Mouse (Mus musculus): Measurements from ENCODE around the gene Arpc2. TPM values are rescaled to one million over a fixed set of nuclear protein-coding genes. Genes with fewer than 3 reads are reported as not detected.
A peak's percentile ranks its signal among the peaks of the same experiment; 100 is the strongest.

Gene Arpc2
- polyA plus RNA-seq, 1 experiment from 2014 or later = 436 TPM

DNA sequence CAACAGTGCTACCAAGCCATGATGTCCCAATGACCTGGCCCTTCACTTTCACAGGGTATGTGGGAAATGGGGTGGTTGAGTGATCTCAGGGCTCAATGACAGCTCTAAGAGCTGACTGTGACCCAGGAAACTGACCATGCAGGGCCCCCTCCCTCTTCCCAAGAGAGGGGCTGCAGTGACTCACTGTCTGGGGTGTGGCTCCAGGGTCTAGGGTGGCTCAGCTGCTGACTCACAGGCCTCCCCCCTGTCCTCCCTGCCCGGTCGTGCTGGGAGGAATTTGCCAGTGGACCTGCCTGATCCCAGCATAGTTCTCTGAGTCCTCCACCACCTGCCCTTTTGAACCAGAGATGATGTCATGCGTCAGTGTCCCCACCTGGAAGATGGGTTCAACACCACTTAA is 61.4 kb downstream of the Arpc2 start:
- 70% methylated on average over 3 of the region's 3 CpGs for WGBS
- no peak overlapping the region for H3K9ac ChIP-seq
- no peaks in the 10 kb centered on the region for H3K9me3 ChIP-seq
- peaks cover 7% of the 10 kb centered on the region; the same call in 1 of the 2 replicates for H3K27me3 ChIP-seq
- H3K4me2 ChIP-seq = no peak overlapping the region
- H3K36me3 ChIP-seq = peaks cover 26% of the 10 kb centered on the region; the same call in 1 of the 2 replicates
- no peak for ATAC-seq (ENCODE audit: low read depth)
- no peak overlapping the region for H3K4me3 ChIP-seq
- H3K27ac ChIP-seq (replicated peaks) = peak overlapping the region; percentile 90; the same call in 1 of the 2 replicates
- peaks cover 30% of the 10 kb centered on the region for H3K4me1 ChIP-seq (replicated peaks)

DNA sequence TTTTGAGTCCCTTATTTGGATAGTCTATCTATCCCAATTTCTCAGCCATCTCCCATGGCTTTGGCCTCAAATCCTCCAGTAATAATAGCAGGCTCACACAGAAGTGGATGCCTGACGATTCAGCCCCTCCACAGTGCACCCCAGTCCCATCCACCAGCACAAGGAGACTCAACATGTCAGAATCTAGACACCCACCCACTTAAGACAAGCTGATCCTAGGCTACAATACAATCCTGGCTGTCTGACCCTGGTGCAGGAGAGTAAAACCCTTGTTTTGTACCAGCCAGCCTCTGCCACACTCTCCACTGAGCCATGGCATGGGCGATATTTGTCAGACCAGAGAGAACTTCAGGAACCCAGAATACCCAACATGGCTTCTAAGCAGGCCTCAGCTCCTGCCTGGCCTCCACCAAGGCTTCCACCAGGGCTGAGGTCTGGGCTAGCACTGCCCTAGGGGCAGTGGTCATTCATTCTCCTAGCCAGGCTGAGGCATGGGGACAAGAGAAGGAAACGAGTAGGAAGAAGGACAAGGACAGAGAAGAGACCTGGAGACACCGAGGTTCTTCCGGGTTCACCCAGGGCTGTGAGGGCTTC is 62.4 kb downstream of the Arpc2 start:
- Histone ChIP-seq H3K9ac (0 out of 2 replicates have a peak overlapping the region, but pooled peaks have one; percentile 17), H3K27me3 (peaks cover 17% of the 10 kb centered on the region), H3K4me1 (replicated peaks) (peaks cover 30% of the 10 kb centered on the region), H3K4me2 (no peak overlapping the region), H3K4me3 (no peak overlapping the region), H3K27ac (replicated peaks) (no peak overlapping the region), H3K9me3 (no peaks in the 10 kb centered on the region), H3K36me3 (peaks cover 17% of the 10 kb centered on the region; the same call in 1 of the 2 replicates)
- ATAC-seq (ENCODE audit: low read depth) = no peak
- 87% methylated on average over 5 of the region's 5 CpGs for WGBS

DNA sequence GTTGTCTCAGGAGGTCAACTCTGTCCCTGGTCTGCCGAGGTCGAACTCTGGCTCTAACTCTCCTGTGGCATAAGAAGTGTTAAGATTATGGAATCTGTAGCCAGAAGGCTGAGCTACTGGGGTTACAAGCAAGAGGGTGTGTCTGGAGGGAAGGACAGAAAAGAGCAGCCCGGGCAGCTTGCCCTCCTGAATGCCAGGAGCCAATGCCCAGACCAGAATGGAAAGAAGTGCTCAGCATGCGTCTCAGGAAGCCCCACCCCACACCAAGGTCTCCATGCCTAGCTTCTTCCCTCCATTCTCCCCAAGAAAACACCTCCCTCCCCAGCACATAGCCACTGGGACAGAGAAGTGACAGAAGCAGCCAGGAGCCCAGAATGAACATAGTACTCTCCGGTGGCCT is 63.1 kb downstream of the Arpc2 start:
- 78% methylated on average over 5 of the region's 5 CpGs for WGBS
- peaks cover 38% of the 10 kb centered on the region for H3K4me1 ChIP-seq (replicated peaks)

DNA sequence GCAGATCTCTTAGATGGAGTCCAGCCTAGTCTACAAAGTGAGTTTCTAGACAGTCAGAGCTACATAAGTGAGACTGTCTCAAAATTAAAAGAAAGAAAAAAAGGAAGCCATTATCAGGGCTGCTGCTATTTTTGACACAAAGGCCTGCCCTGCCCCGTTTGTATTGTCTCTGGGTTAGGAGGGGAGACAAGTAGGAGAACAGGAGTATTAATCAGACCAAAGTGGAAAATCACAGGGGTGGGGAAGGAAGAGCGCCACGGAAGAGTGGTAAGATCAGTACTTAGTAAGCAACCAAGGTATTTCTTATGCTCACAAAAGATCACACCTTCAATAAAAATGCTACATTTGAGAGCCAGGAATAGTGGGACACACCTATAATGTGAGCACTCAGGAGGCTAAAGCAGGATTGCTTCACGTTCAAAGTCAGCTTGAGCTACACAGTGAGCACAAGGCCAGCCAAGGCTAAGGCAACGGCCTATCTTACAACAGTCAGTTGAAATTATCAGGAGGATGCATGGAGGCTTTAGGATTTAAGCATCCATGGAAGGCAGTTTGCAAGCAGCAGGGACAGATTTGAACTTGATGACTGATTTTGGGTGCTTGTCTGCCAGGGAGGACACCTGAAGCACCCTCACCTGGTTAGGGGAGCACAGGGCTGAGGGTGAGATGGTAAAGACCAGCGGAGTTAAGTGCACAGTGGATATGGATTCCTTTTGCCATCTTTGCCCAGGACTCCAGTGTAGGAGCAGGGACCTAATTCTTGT is 64.6 kb downstream of the Arpc2 start:
- no peak for ATAC-seq (ENCODE audit: low read depth)

More for the DNA sequence above, 63.1 kb downstream of the Arpc2 start:
- Histone ChIP-seq H3K9me3 (no peaks in the 10 kb centered on the region), H3K9ac (no peak overlapping the region), H3K4me2 (no peak overlapping the region), H3K36me3 (peaks cover 14% of the 10 kb centered on the region; the same call in 1 of the 2 replicates), H3K27me3 (peaks cover 25% of the 10 kb centered on the region), H3K4me3 (no peak overlapping the region), H3K27ac (replicated peaks) (no peak overlapping the region)
- ATAC-seq (ENCODE audit: low read depth) = no peak

GRCm38 (mm10) chr1:74302229-74302628 is 66.3 kb downstream of the Arpc2 start:
- no peak overlapping the region for H3K27ac ChIP-seq (replicated peaks)
- H3K4me1 ChIP-seq (replicated peaks) = peaks cover 14% of the 10 kb centered on the region
- peaks cover 36% of the 10 kb centered on the region for H3K27me3 ChIP-seq
- no peak overlapping the region for H3K4me3 ChIP-seq
- ATAC-seq (ENCODE audit: low read depth) = no peak
- H3K4me2 ChIP-seq = no peak overlapping the region
- 88% methylated on average over 7 of the region's 7 CpGs for WGBS
- no peaks in the 10 kb centered on the region for H3K9me3 ChIP-seq
- H3K9ac ChIP-seq = no peak overlapping the region
- H3K36me3 ChIP-seq = no peaks in the 10 kb centered on the region; the same call in 1 of the 2 replicates

More for the DNA sequence above, 64.6 kb downstream of the Arpc2 start:
- Histone ChIP-seq H3K27ac (replicated peaks) (no peak overlapping the region), H3K4me2 (no peak overlapping the region), H3K4me1 (replicated peaks) (peaks cover 31% of the 10 kb centered on the region), H3K9ac (no peak overlapping the region; the same call in 1 of the 2 replicates), H3K4me3 (no peak overlapping the region), H3K27me3 (peaks cover 36% of the 10 kb centered on the region), H3K9me3 (no peaks in the 10 kb centered on the region), H3K36me3 (peaks cover 8% of the 10 kb centered on the region; the same call in 1 of the 2 replicates)
- 85% methylated on average over 6 of the region's 6 CpGs for WGBS

DNA sequence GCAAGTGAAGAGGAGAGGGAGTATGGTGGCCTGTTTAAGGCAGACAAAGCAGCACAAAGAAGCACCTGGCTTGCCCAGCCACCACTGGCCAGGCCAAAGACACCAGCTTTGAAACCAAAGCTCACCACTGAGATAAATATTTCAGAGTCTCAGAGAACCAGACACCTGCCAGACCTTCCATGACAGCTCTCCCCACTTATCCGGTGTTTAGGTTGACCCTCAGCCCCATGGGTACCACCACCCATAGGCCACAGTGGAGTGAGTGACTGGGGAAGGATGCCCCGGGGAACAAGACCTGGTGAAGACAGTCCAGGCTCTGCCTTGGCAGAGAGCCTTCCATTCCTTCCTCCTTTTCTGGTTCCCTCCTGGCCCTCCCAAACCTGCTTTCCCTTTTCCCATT is 67.0 kb downstream of the Arpc2 start:
- H3K9ac ChIP-seq = no peak overlapping the region
- H3K4me2 ChIP-seq = peak overlapping the region; percentile 68; the same call in 1 of the 2 replicates
- H3K36me3 ChIP-seq = no peaks in the 10 kb centered on the region; the same call in 1 of the 2 replicates
- peaks cover 36% of the 10 kb centered on the region for H3K27me3 ChIP-seq
- H3K27ac ChIP-seq (replicated peaks) = no peak overlapping the region
- H3K4me1 ChIP-seq (replicated peaks) = peaks cover 9% of the 10 kb centered on the region
- H3K4me3 ChIP-seq = no peak overlapping the region
- no peaks in the 10 kb centered on the region for H3K9me3 ChIP-seq
- ATAC-seq (ENCODE audit: low read depth) = no peak
- 79% methylated on average over 2 of the region's 2 CpGs for WGBS

GRCm38 (mm10) chr1:74303509-74304338 is 67.8 kb downstream of the Arpc2 start:
- H3K9ac ChIP-seq = peak overlapping the region; percentile 70
- peaks cover 36% of the 10 kb centered on the region for H3K27me3 ChIP-seq
- peak overlapping the region; percentile 67 for H3K27ac ChIP-seq (replicated peaks)
- under 1% methylated on average over 56 of the region's 56 CpGs for WGBS
- H3K9me3 ChIP-seq = no peaks in the 10 kb centered on the region
- peak overlapping the region; percentile 48 for H3K4me3 ChIP-seq
- no peaks in the 10 kb centered on the region; the same call in 1 of the 2 replicates for H3K36me3 ChIP-seq
- H3K4me1 ChIP-seq (replicated peaks) = peaks cover 9% of the 10 kb centered on the region
- ATAC-seq (ENCODE audit: low read depth) = peak; percentile 86
- H3K4me2 ChIP-seq = peak overlapping the region; percentile 68

GRCm38 (mm10) chr1:74304339-74304790 is 68.5 kb downstream of the Arpc2 start:
- Histone ChIP-seq H3K4me1 (replicated peaks) (peaks cover 9% of the 10 kb centered on the region), H3K9ac (peak overlapping the region; percentile 70), H3K4me2 (peak overlapping the region; percentile 68), H3K36me3 (no peaks in the 10 kb centered on the region; the same call in 1 of the 2 replicates), H3K9me3 (no peaks in the 10 kb centered on the region), H3K27me3 (peaks cover 36% of the 10 kb centered on the region), H3K4me3 (peak overlapping the region; percentile 48), H3K27ac (replicated peaks) (peak overlapping the region; percentile 67; the same call in 1 of the 2 replicates)
- ATAC-seq (ENCODE audit: low read depth) = no peak
- 10% methylated on average over 12 of the region's 12 CpGs for WGBS

- no peaks in the 10 kb centered on the region for H3K9me3 ChIP-seq
- H3K4me3 ChIP-seq = no peak overlapping the region
- 70% methylated on average over 4 of the region's 4 CpGs for WGBS
- no peak overlapping the region for H3K4me2 ChIP-seq
- peaks cover 36% of the 10 kb centered on the region for H3K27me3 ChIP-seq
- H3K4me1 ChIP-seq (replicated peaks) = peaks cover 9% of the 10 kb centered on the region
- ATAC-seq (ENCODE audit: low read depth) = no peak
- H3K36me3 ChIP-seq = no peaks in the 10 kb centered on the region; the same call in 1 of the 2 replicates
- H3K9ac ChIP-seq = no peak overlapping the region
- H3K27ac ChIP-seq (replicated peaks) = no peak overlapping the region
Observed at GRCm38 (mm10) chr1:74304946-74305345, 69.1 kb downstream of the Arpc2 start.

GRCm38 (mm10) chr1:74305522-74305921 is 69.6 kb downstream of the Arpc2 start, which contains the start of gene Tmbim1:
TSS of gene Tmbim1 (minus strand) at chr1:74305622.
- H3K36me3 ChIP-seq = no peaks in the 10 kb centered on the region; the same call in 1 of the 2 replicates
- no peak within 1 kb of the TSS for H3K9ac ChIP-seq
- 73% methylated on average over 2 of the region's 2 CpGs for WGBS
- peak within 1 kb of the TSS; percentile 68 for H3K4me2 ChIP-seq
- H3K4me3 ChIP-seq = peak within 1 kb of the TSS; percentile 48; the same call in 1 of the 2 replicates
- H3K27ac ChIP-seq (replicated peaks) = no peak within 1 kb of the TSS
- no peak for ATAC-seq (ENCODE audit: low read depth)
- H3K27me3 ChIP-seq = peaks cover 36% of the 10 kb centered on the region
- H3K9me3 ChIP-seq = no peaks in the 10 kb centered on the region
- H3K4me1 ChIP-seq (replicated peaks) = peaks cover 9% of the 10 kb centered on the region

- peaks cover 9% of the 10 kb centered on the region for H3K4me1 ChIP-seq (replicated peaks)
- no peaks in the 10 kb centered on the region for H3K36me3 ChIP-seq
- ATAC-seq (ENCODE audit: low read depth) = no peak
- H3K9me3 ChIP-seq = no peaks in the 10 kb centered on the region
- no peak overlapping the region for H3K4me2 ChIP-seq
- no peak overlapping the region for H3K27ac ChIP-seq (replicated peaks)
- H3K4me3 ChIP-seq = no peak overlapping the region
- WGBS = 97% methylated on average over 1 of the region's 1 CpGs
- H3K27me3 ChIP-seq = peaks cover 29% of the 10 kb centered on the region
- H3K9ac ChIP-seq = no peak overlapping the region
Observed at GRCm38 (mm10) chr1:74307146-74307545, 71.3 kb downstream of the Arpc2 start.

All from neural tube, embryonic 13.5 days (tissue).